Mouse (Mus musculus) bone marrow macrophage, adult 2 months (primary cell): Measurements from ENCODE around the gene Riox2. TPM values are rescaled to one million over a fixed set of nuclear protein-coding genes. Genes with fewer than 3 reads are reported as not detected.
"Not testable (repeated sequence)": the region's sequence is repeated elsewhere in the genome, so short reads cannot be mapped to it uniquely, and the experiment has no call there.

Source experiments
- H3K27ac ChIP-seq: 2 replicates; pipeline ENCODE4 v1.5.1; 2012; ENCODE audit warnings: low read depth, low read length; ENCODE audit not compliant: insufficient read depth
- H3K4me1 ChIP-seq: 2 replicates; pipeline ENCODE4 v1.6.1; 2012; ENCODE audit warnings: low read length; ENCODE audit not compliant: control insufficient read depth, insufficient read depth
- H3K4me3 ChIP-seq: 2 replicates; pipeline ENCODE4 v1.5.1; 2012; ENCODE audit warnings: mild to moderate bottlenecking, low read length, moderate library complexity; ENCODE audit not compliant: insufficient read depth
- CTCF ChIP-seq: IDR thresholded peaks from 2 replicates; pipeline ENCODE4 v1.5.1; 2012; ENCODE audit warnings: low read depth, mild to moderate bottlenecking, low read length, moderate library complexity
- POLR2A ChIP-seq: IDR thresholded peaks from 2 replicates; pipeline ENCODE4 v1.6.1; 2012; ENCODE audit warnings: mild to moderate bottlenecking, low read depth, low read length, borderline replicate concordance
- polyA plus RNA-seq: library from polyadenylated mRNA; stranded (reverse); fragments of >200 nt; gene quantifications from 2 replicates; pipeline ENCODE4 v1.2.4, GENCODE M21; 2012; ENCODE audit not compliant: missing spikeins, insufficient read depth, insufficient read length

Riox2 gene
- 17.1 and 18.0 TPM in 2 replicates for polyA plus RNA-seq

- no peak for TF ChIP-seq POLR2A
- no peak for TF ChIP-seq CTCF
- H3K4me3 ChIP-seq: peak within 1 kb of the TSS; percentile 99
- H3K4me1 ChIP-seq: peaks cover 7% of the 10 kb centered on the region
- H3K27ac ChIP-seq: peak within 1 kb of the TSS; percentile 51
These were observed at the start of gene Riox2 for GRCm38 (mm10) chr16:59471637-59472278. Gene Riox2, plus strand, starts transcription at chr16:59471775.

- TF ChIP-seq POLR2A (no peak), CTCF (no peak)
- H3K27ac ChIP-seq: no peak overlapping the region
- H3K4me3 ChIP-seq: no peak overlapping the region
- no peaks in the 10 kb centered on the region for H3K4me1 ChIP-seq
These were observed 43.6 kb upstream of the Riox2 start for GRCm38 (mm10) chr16:59427960-59428359.

- Histone ChIP-seq H3K27ac (no peak overlapping the region), H3K4me3 (no peak overlapping the region), H3K4me1 (no peaks in the 10 kb centered on the region)
- no peak for TF ChIP-seq POLR2A
- no peak for TF ChIP-seq CTCF
These were observed 38.4 kb upstream of the Riox2 start for GRCm38 (mm10) chr16:59433181-59433580.

GRCm38 (mm10) chr16:59444880-59445559, 26.6 kb upstream of the Riox2 start:
- Histone ChIP-seq H3K4me3 (no peak overlapping the region), H3K27ac (no peak overlapping the region), H3K4me1 (no peaks in the 10 kb centered on the region)
- TF ChIP-seq POLR2A: no peak
- TF ChIP-seq CTCF: no peak

GRCm38 (mm10) chr16:59448181-59448580, 23.4 kb upstream of the Riox2 start:
- no peak overlapping the region for H3K27ac ChIP-seq
- no peak for TF ChIP-seq CTCF
- no peak for TF ChIP-seq POLR2A
- no peak overlapping the region for H3K4me3 ChIP-seq
- no peaks in the 10 kb centered on the region for H3K4me1 ChIP-seq

GRCm38 (mm10) chr16:59449092-59449491, 22.5 kb upstream of the Riox2 start:
- H3K4me1 ChIP-seq: no peaks in the 10 kb centered on the region
- TF ChIP-seq CTCF (no peak), POLR2A (no peak)
- no peak overlapping the region for H3K4me3 ChIP-seq
- no peak overlapping the region for H3K27ac ChIP-seq

- Histone ChIP-seq H3K27ac (no peak overlapping the region), H3K4me1 (no peaks in the 10 kb centered on the region), H3K4me3 (no peak overlapping the region)
- TF ChIP-seq POLR2A (no peak), CTCF (no peak)
These were observed 19.8 kb upstream of the Riox2 start for GRCm38 (mm10) chr16:59451813-59452212.

- not testable (repeated sequence) for H3K27ac ChIP-seq, H3K4me3 ChIP-seq, H3K4me1 ChIP-seq
These were observed 12.2 kb upstream of the Riox2 start for GRCm38 (mm10) chr16:59459259-59459861.

GRCm38 (mm10) chr16:59463567-59463966, 8.0 kb upstream of the Riox2 start:
- no peak overlapping the region for H3K27ac ChIP-seq
- no peak for TF ChIP-seq POLR2A
- TF ChIP-seq CTCF: no peak
- no peak overlapping the region for H3K4me3 ChIP-seq
- no peaks in the 10 kb centered on the region; the same call in 1 of the 2 replicates for H3K4me1 ChIP-seq

GRCm38 (mm10) chr16:59463973-59464372, 7.6 kb upstream of the Riox2 start:
- Histone ChIP-seq H3K4me1 (no peaks in the 10 kb centered on the region; the same call in 1 of the 2 replicates), H3K27ac (no peak overlapping the region), H3K4me3 (no peak overlapping the region)
- no peak for TF ChIP-seq POLR2A
- no peak for TF ChIP-seq CTCF

GRCm38 (mm10) chr16:59469846-59470245, 1.7 kb upstream of the Riox2 start:
- TF ChIP-seq POLR2A: no peak
- no peak for TF ChIP-seq CTCF
- H3K27ac ChIP-seq: no peak overlapping the region
- peaks cover 7% of the 10 kb centered on the region for H3K4me1 ChIP-seq
- H3K4me3 ChIP-seq: no peak overlapping the region
